Mouse (Mus musculus) E14TG2a.4 (cell line): ENCODE data around the gene Ddx31.

Source experiments
- CTCF ChIP-seq: conservative IDR thresholded peaks from 2 replicates; pipeline ENCODE4 v1.5.1; 2014; ENCODE audit warnings: low read length
- NANOG ChIP-seq: IDR thresholded peaks from 2 replicates; pipeline ENCODE4 v1.6.1; 2014; ENCODE audit warnings: borderline replicate concordance, low read length, mixed read lengths
- POU5F1 ChIP-seq: IDR thresholded peaks from 2 replicates; pipeline ENCODE4 v1.6.1; 2014; ENCODE audit warnings: low read length, borderline replicate concordance

GRCm38 (mm10) chr2:28794623-28795022 is 45.6 kb upstream of the Ddx31 start:
- TF ChIP-seq CTCF (peak; percentile 65), NANOG (no peak), POU5F1 (no peak)
